In genomic region chr6:22493632-22494260, GRCm38 (mm10) we compare ENCODE assay signal across 8 mouse cellular contexts.
DNase-seq lines count a peak whose midpoint lies in the region; ATAC-seq and TF ChIP-seq lines count a peak whose summit lies in the region.

No protein-coding gene starts in this region.

- H3K27me3 ChIP-seq in heart, embryonic 13.5 days (replicated peaks): no peaks in the 10 kb centered on the region

- 38% methylated on average over 11 of the region's 11 CpGs for WGBS in heart, embryonic 13.5 days

- H3K9ac ChIP-seq in ES-E14 (ENCODE audit: insufficient read depth, low read depth, low read length, poor library complexity, severe bottlenecking): no peak overlapping the region
- H3K9ac ChIP-seq in heart, embryonic 13.5 days: no peak overlapping the region

- no peak overlapping the region for H3K27ac ChIP-seq in ES-E14 (ENCODE audit: insufficient read depth, low read depth, low read length, poor library complexity, severe bottlenecking)
- no peak overlapping the region for H3K27ac ChIP-seq in heart, embryonic 13.5 days (replicated peaks)

- no peak overlapping the region for H3K4me3 ChIP-seq in ES-E14 (ENCODE audit: insufficient read depth in 1 of 2, low read depth in 1 of 2, low read length in 2 of 2, poor library complexity in 1 of 2, severe bottlenecking in 1 of 2)
- H3K4me3 ChIP-seq in heart, embryonic 13.5 days: no peak overlapping the region

- peak overlapping the region; percentile 31 for H3K4me2 ChIP-seq in heart, embryonic 13.5 days

- DNase-seq in left cerebral cortex, adult 11 months (ENCODE audit: low spot score): peak; percentile 11
- no peak for DNase-seq in left cerebral cortex, adult 8-10 months (ENCODE audit: low spot score in 2 of 2)
- DNase-seq in ES-E14 (ENCODE audit: low read depth, low spot score): peak; percentile 44
- DNase-seq in c-Kit-positive CD71-positive TER-119-positive erythroid progenitor cells, embryonic 14.5 days (ENCODE audit: low spot score): peak; percentile 37
- peak; percentile 15 to 39 for DNase-seq in layer of hippocampus, postnatal 10 days (ENCODE audit: low spot score in 2 of 2)
- peak; percentile 77 for DNase-seq in naive thymus-derived CD4-positive, alpha-beta T cell, adult 2 months (ENCODE audit: low read depth)
- DNase-seq in spleen, postnatal 14 days (ENCODE audit: low spot score in 2 of 2): no peak

- H3K9me3 ChIP-seq in ES-E14 (ENCODE audit: control insufficient read depth, insufficient read depth, low read depth, low read length): no peaks in the 10 kb centered on the region
- H3K9me3 ChIP-seq in heart, embryonic 13.5 days: no peaks in the 10 kb centered on the region

- in situ Hi-C loops in ES-E14 (cut with MboI; ENCODE audit: low sequenced_read_pairs in 2 of 2, unreplicated experiment in 2 of 2): loop anchor here (5.0 to 25.0 kb wide), 3 partner anchors 169 to 381 kb away; no protein-coding TSS in a partner anchor

- no peaks in the 10 kb centered on the region for H3K4me1 ChIP-seq in ES-E14 (ENCODE audit: control insufficient read depth in 2 of 2, insufficient read depth in 2 of 2, low read length in 2 of 2, poor library complexity in 1 of 2)
- H3K4me1 ChIP-seq in heart, embryonic 13.5 days: peaks cover 8% of the 10 kb centered on the region; the same call in 1 of the 2 replicates

- no peaks in the 10 kb centered on the region for H3K36me3 ChIP-seq in ES-E14 (ENCODE audit: control insufficient read depth, insufficient read depth, low read length, poor library complexity, severe bottlenecking)
- H3K36me3 ChIP-seq in heart, embryonic 13.5 days: no peaks in the 10 kb centered on the region

- ATAC-seq in heart, embryonic 13.5 days (ENCODE audit: extremely low read depth, insufficient number of reproducible peaks, low FRiP score, low TSS enrichment): no peak

TF ChIP-seq in ES-E14, 5 proteins besides CTCF, POLR2A, EP300 and RAD21:
- TF ChIP-seq MAFK (IDR thresholded peaks at IDR 0.05; ENCODE audit: insufficient read depth, low read depth, low read length) (peak; percentile 100), ZNF384 (IDR thresholded peaks at IDR 0.05; ENCODE audit: low read depth, low read length) (no peak), ZC3H11A (IDR thresholded peaks at IDR 0.05; ENCODE audit: borderline replicate concordance, low read depth, low read length) (peak; percentile 97), HCFC1 (IDR thresholded peaks at IDR 0.05; ENCODE audit: borderline replicate concordance, insufficient read depth, low read length) (no peak), CHD2 (IDR thresholded peaks at IDR 0.05; ENCODE audit: low read depth, low read length) (no peak)

Comparison
In these comparisons a context has a peak if more than half of its experiments do, and no peak if none do; other contexts are left out.
1. DNase-seq: peak in left cerebral cortex, adult 11 months (single experiment), ES-E14 (single experiment), c-Kit-positive CD71-positive TER-119-positive erythroid progenitor cells, embryonic 14.5 days (single experiment), layer of hippocampus, postnatal 10 days (2 of 2) and naive thymus-derived CD4-positive, alpha-beta T cell, adult 2 months (single experiment); none in left cerebral cortex, adult 8-10 months (0 of 2) and spleen, postnatal 14 days (0 of 2).